Mouse (Mus musculus) heart, adult 2 months (tissue): ENCODE measurements around the gene Nfe2l3. TPM values are rescaled to one million over a fixed set of nuclear protein-coding genes. Genes with fewer than 3 reads are reported as not detected.
A peak's percentile ranks its signal among the peaks of the same experiment; 100 is the strongest.
"Not testable (repeated sequence)": the region's sequence is repeated elsewhere in the genome, so short reads cannot be mapped to it uniquely, and the experiment has no call there.

Experiments used
- DNase-seq, 2 experiments: peaks; one replicate each; pipeline ENCODE4 v3.0.0; 2021
- H3K27ac ChIP-seq: fragments of 200-600 bp; 2 replicates; pipeline ENCODE4 v1.8.1; 2022
- H3K27me3 ChIP-seq: fragments of 200-500 bp; 2 replicates; pipeline ENCODE4 v1.6.1; 2012; ENCODE audit warnings: mild to moderate bottlenecking, low read length, inconsistent platforms, mixed read lengths; ENCODE audit not compliant: control insufficient read depth, insufficient read depth
- H3K36me3 ChIP-seq: fragments of 200-500 bp; 2 replicates; pipeline ENCODE4 v1.6.1; 2012; ENCODE audit warnings: low read length, inconsistent platforms; ENCODE audit not compliant: control insufficient read depth, insufficient read depth
- H3K4me1 ChIP-seq: fragments of 200-500 bp; 2 replicates; pipeline ENCODE4 v1.6.1; 2011; ENCODE audit warnings: low read length; ENCODE audit not compliant: control insufficient read depth, insufficient read depth
- H3K4me3 ChIP-seq: fragments of 200-600 bp; 2 replicates; pipeline ENCODE4 v1.8.1; 2022
- H3K79me2 ChIP-seq: fragments of 200-500 bp; replicated peaks from 2 replicates; pipeline ENCODE4 v1.6.1; 2012; ENCODE audit warnings: mild to moderate bottlenecking, inconsistent platforms, low read length, moderate library complexity, mixed read lengths; ENCODE audit not compliant: control insufficient read depth, insufficient read depth
- H3K9ac ChIP-seq: fragments of 200-500 bp; 2 replicates; pipeline ENCODE4 v1.6.1; 2012; ENCODE audit warnings: low read depth, mild to moderate bottlenecking, control low read depth, inconsistent platforms, low read length, mixed read lengths
- CTCF ChIP-seq: fragments of 200-600 bp; IDR thresholded peaks from 2 replicates; pipeline ENCODE4 v1.8.1; 2022; ENCODE audit warnings: antibody characterized with exemption, mild to moderate bottlenecking, moderate library complexity
- EP300 ChIP-seq: fragments of 200-500 bp; IDR thresholded peaks from 2 replicates; pipeline ENCODE4 v1.6.1; 2011; ENCODE audit warnings: low read depth, low read length, control low read depth; ENCODE audit not compliant: insufficient read depth
- POLR2A ChIP-seq: fragments of 200-500 bp; IDR thresholded peaks from 2 replicates; pipeline ENCODE4 v1.6.1; 2011; ENCODE audit warnings: mild to moderate bottlenecking, low read depth, low read length, control low read depth; ENCODE audit not compliant: insufficient read depth
- WGBS: fragments of 180-500 bp; shearing (Covaris S2); methylation state at CpG from one replicate; pipeline ENCODE4 v1.1.7; 2018; 5-methylcytosine and 5-hydroxymethylcytosine counted together
- intact Hi-C: fragments of 180-260 bp; cut with DNase I; formaldehyde crosslinking; loops from one replicate; pipeline ENCODE4 v1.15.1; 2025
- long read RNA-seq: library from polyadenylated mRNA; stranded (forward); transcript quantifications from one replicate; pipeline ENCODE4 v2.0.0, GENCODE M21; 2021
- polyA plus RNA-seq: library from polyadenylated mRNA; depleted of rRNA; stranded (reverse); fragments of >200 nt; gene quantifications from 2 replicates; pipeline ENCODE4 v1.2.3, GENCODE M21; 2012; rRNA removed
- total RNA-seq, 2 experiments: library from RNA; stranded (reverse); gene quantifications; 2 replicates each; pipeline ENCODE4 v1.2.3; 2021

The Nfe2l3 gene
- under 1 TPM; 0.16 to 0.18 TPM for total RNA-seq
- 0.20 TPM in 2 replicates for polyA plus RNA-seq
- long read RNA-seq = 0 reads

GRCm38 (mm10) chr6:51432535-51433397 is at the start of gene Nfe2l3:
TSS of gene Nfe2l3 (plus strand) at chr6:51432670.
- WGBS = 2% methylated on average over 74 of the region's 74 CpGs
- no peaks in the 10 kb centered on the region for H3K79me2 ChIP-seq
- peak within 1 kb of the TSS; percentile 47 for H3K4me3 ChIP-seq
- 0 out of 2 replicates have a peak, but pooled peaks cover 1% of the 10 kb centered on the region for H3K4me1 ChIP-seq
- TF ChIP-seq CTCF = no peak
- no peak for TF ChIP-seq EP300
- no peak for TF ChIP-seq POLR2A
- DNase-seq = peak; percentile 38 to 51
- H3K36me3 ChIP-seq = no peaks in the 10 kb centered on the region
- H3K27ac ChIP-seq = no peak within 1 kb of the TSS
- H3K27me3 ChIP-seq = peaks cover 6% of the 10 kb centered on the region
- intact Hi-C loops = no loop called here
- H3K9ac ChIP-seq = peak within 1 kb of the TSS; percentile 22; the same call in 1 of the 2 replicates

- H3K4me3 ChIP-seq = no peak overlapping the region
- H3K79me2 ChIP-seq = no peaks in the 10 kb centered on the region
- H3K27ac ChIP-seq = no peak overlapping the region
- H3K27me3 ChIP-seq = no peaks in the 10 kb centered on the region
- no peaks in the 10 kb centered on the region for H3K4me1 ChIP-seq
- peak; percentile 78 to 82 for DNase-seq
- TF ChIP-seq EP300 (peak; percentile 66; the same call in 1 of the 2 replicates), POLR2A (no peak), CTCF (peak; percentile 86)
- intact Hi-C loops = loop anchor here (1.0 to 5.0 kb wide), 5 partner anchors 85 to 838 kb away; partner anchors contain the start of genes Hnrnpa2b1 and Hoxa7
- no peak overlapping the region for H3K9ac ChIP-seq
- no peaks in the 10 kb centered on the region for H3K36me3 ChIP-seq
- 15% methylated on average over 26 of the region's 26 CpGs for WGBS
Measured at GRCm38 (mm10) chr6:51383769-51384755, 48.4 kb upstream of the Nfe2l3 start.

GRCm38 (mm10) chr6:51390505-51390904 is 42.0 kb upstream of the Nfe2l3 start:
- no peak for TF ChIP-seq EP300
- TF ChIP-seq POLR2A = no peak
- no peak for TF ChIP-seq CTCF
- Histone ChIP-seq H3K36me3 (no peaks in the 10 kb centered on the region), H3K79me2 (no peaks in the 10 kb centered on the region), H3K9ac (no peak overlapping the region), H3K4me3 (no peak overlapping the region), H3K27ac (no peak overlapping the region), H3K27me3 (no peaks in the 10 kb centered on the region), H3K4me1 (no peaks in the 10 kb centered on the region)
- intact Hi-C loops = no loop called here
- no peak for DNase-seq
- WGBS = 74% methylated on average over 11 of the region's 11 CpGs

GRCm38 (mm10) chr6:51391816-51392490 is 40.5 kb upstream of the Nfe2l3 start:
- TF ChIP-seq CTCF (no peak), EP300 (no peak), POLR2A (no peak)
- no peaks in the 10 kb centered on the region for H3K27me3 ChIP-seq
- WGBS = 61% methylated on average over 13 of the region's 13 CpGs

GRCm38 (mm10) chr6:51393341-51394128 is 38.9 kb upstream of the Nfe2l3 start:
- no peaks in the 10 kb centered on the region for H3K27me3 ChIP-seq
- no peak for TF ChIP-seq CTCF
- no peak for TF ChIP-seq EP300
- no peak for TF ChIP-seq POLR2A
- no peaks in the 10 kb centered on the region for H3K79me2 ChIP-seq
- no peaks in the 10 kb centered on the region for H3K4me1 ChIP-seq
- no peak overlapping the region for H3K4me3 ChIP-seq
- intact Hi-C loops = no loop called here
- H3K9ac ChIP-seq = no peak overlapping the region
- H3K36me3 ChIP-seq = no peaks in the 10 kb centered on the region
- H3K27ac ChIP-seq = no peak overlapping the region
- WGBS = 77% methylated on average over 6 of the region's 6 CpGs
- DNase-seq = no peak

More at GRCm38 (mm10) chr6:51391816-51392490, 40.5 kb upstream of the Nfe2l3 start:
- H3K4me3 ChIP-seq = no peak overlapping the region
- H3K27ac ChIP-seq = no peak overlapping the region
- intact Hi-C loops = no loop called here
- H3K79me2 ChIP-seq = no peaks in the 10 kb centered on the region
- no peaks in the 10 kb centered on the region for H3K4me1 ChIP-seq
- no peak overlapping the region for H3K9ac ChIP-seq
- no peaks in the 10 kb centered on the region for H3K36me3 ChIP-seq
- no peak for DNase-seq

GRCm38 (mm10) chr6:51394367-51394766 is 38.1 kb upstream of the Nfe2l3 start:
- H3K79me2 ChIP-seq, H3K27ac ChIP-seq, DNase-seq, H3K36me3 ChIP-seq, intact Hi-C loops, H3K4me1 ChIP-seq, H3K9ac ChIP-seq, H3K27me3 ChIP-seq, H3K4me3 ChIP-seq: not testable (repeated sequence)
- WGBS = 85% methylated on average over 8 of the region's 8 CpGs

- DNase-seq, H3K27me3 ChIP-seq, intact Hi-C loops, H3K79me2 ChIP-seq, H3K27ac ChIP-seq, H3K4me1 ChIP-seq, H3K36me3 ChIP-seq, H3K9ac ChIP-seq, H3K4me3 ChIP-seq: not testable (repeated sequence)
- WGBS = 82% methylated on average over 3 of the region's 3 CpGs
Measured at GRCm38 (mm10) chr6:51394963-51395362, 37.5 kb upstream of the Nfe2l3 start.
